Mouse (Mus musculus): Measurements from ENCODE around the gene Psmb8.

DNA sequence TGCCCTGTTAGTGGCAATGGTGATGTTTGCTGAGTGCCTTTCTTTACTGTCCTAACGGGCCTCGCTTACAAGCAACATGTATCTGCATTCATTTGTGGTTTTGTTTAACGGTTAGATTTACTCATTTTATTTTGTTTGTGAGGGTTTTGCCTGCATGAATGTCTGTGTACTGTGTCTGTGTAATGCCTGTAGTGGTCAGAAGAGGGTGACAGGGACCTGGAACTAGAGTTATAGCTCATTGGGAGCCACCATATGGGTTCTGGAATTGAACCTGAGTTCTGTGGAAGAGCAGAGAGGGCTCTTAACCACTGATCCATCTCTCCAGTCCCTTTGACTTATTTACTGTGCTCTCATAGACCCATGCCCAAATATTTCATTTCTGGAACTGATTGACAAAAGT, 49.5 kb downstream of the Psmb8 start:
- no peak for TF ChIP-seq POLR2A (IDR thresholded peaks at IDR 0.05; ENCODE audit: insufficient read length, low read depth)
- no peak for TF ChIP-seq CEBPB (IDR thresholded peaks at IDR 0.05; ENCODE audit: insufficient read depth, poor library complexity, severe bottlenecking)
- TF ChIP-seq POLR2AphosphoS2 (IDR thresholded peaks at IDR 0.05; ENCODE audit: insufficient read length, low read depth) = no peak
- TF ChIP-seq USF1 (IDR thresholded peaks at IDR 0.05; ENCODE audit: low read depth) = no peak
- no peak for TF ChIP-seq TCF12 (IDR thresholded peaks at IDR 0.05; ENCODE audit: insufficient read depth, poor library complexity, severe bottlenecking)
- TF ChIP-seq MYOG (IDR thresholded peaks at IDR 0.05; ENCODE audit: control insufficient read depth in 1 of 3, insufficient read depth in 1 of 3, insufficient read length in 2 of 3, low read depth in 2 of 3) = no peak
- no peak for TF ChIP-seq E2F4 (IDR thresholded peaks at IDR 0.05; ENCODE audit: insufficient read depth)
- TF ChIP-seq SRF (IDR thresholded peaks at IDR 0.05; ENCODE audit: control insufficient read depth, insufficient read length, low read depth) = no peak
- TF ChIP-seq MAX (IDR thresholded peaks at IDR 0.05; ENCODE audit: low read depth) = no peak
- TF ChIP-seq MYOD1 (IDR thresholded peaks at IDR 0.05; ENCODE audit: control insufficient read depth in 1 of 3, insufficient read length in 2 of 3, low read depth in 2 of 3) = no peak
- no peak for TF ChIP-seq REST (IDR thresholded peaks at IDR 0.05; ENCODE audit: insufficient read depth, insufficient read length)
